Comparison of ENCODE assay signal across 20 mouse cellular contexts in genomic region chr7:95710088-95710487, GRCm38 (mm10).
DNase-seq lines count a peak whose midpoint lies in the region; ATAC-seq lines count a peak whose summit lies in the region.
"Had no signal": no experiment of that assay in that cellular context is flagged by ENCODE, and none has a peak within 500 bp of the region (broad histone marks: within the 10 kb centered on the region; RNA-seq: fewer than 3 reads in every experiment).

No protein-coding gene starts in this region.

- no peaks in the 10 kb centered on the region for H3K36me3 ChIP-seq in midbrain, embryonic 11.5 days (ENCODE audit: control insufficient read depth, insufficient read depth, low read length)
- no peaks in the 10 kb centered on the region for H3K36me3 ChIP-seq in midbrain, embryonic 16.5 days (ENCODE audit: control insufficient read depth, insufficient read depth, low read length)
- H3K36me3 ChIP-seq: G1E had no signal

- no peaks in the 10 kb centered on the region for H3K4me1 ChIP-seq in midbrain, embryonic 11.5 days (ENCODE audit: control insufficient read depth, insufficient read depth, low read length)
- H3K4me1 ChIP-seq in midbrain, embryonic 16.5 days (ENCODE audit: control insufficient read depth, insufficient read depth, low read length), result no peaks in the 10 kb centered on the region

- intact Hi-C loops in gastrocnemius, postnatal 14 days (cut with DNase I; ENCODE audit: low total_unique reads), result no loop called here

- H3K9ac ChIP-seq in midbrain, embryonic 11.5 days (ENCODE audit: low read length), result no peak overlapping the region
- no peak overlapping the region for H3K9ac ChIP-seq in midbrain, embryonic 16.5 days (ENCODE audit: low read depth, low read length)

- no peak overlapping the region for H3K4me3 ChIP-seq in midbrain, embryonic 11.5 days (ENCODE audit: low read depth, low read length)
- no peak overlapping the region for H3K4me3 ChIP-seq in midbrain, embryonic 16.5 days (ENCODE audit: low read depth, low read length)

- no peak for ATAC-seq in midbrain, embryonic 11.5 days (ENCODE audit: low FRiP score)
- no peak for ATAC-seq in midbrain, embryonic 16.5 days
- ATAC-seq: activated CD4-positive, CD25-positive, alpha-beta regulatory T cell, adult 4 months; CD4-positive, CD25-positive, alpha-beta regulatory T cell, adult 4 months; Patski had no signal

- peak; percentile 59 for DNase-seq in midbrain, embryonic 11.5 days (ENCODE audit: low spot score, missing footprints)
- peak; percentile 63 for DNase-seq in brain, adult 2 months (ENCODE audit: low read depth, low spot score)
- no peak for DNase-seq in gastrocnemius, postnatal 14 days
- DNase-seq: adrenal gland, adult 2 months; adrenal gland, adult 8-10 months; adrenal gland, postnatal 10 days; adrenal gland, postnatal 14 days; adrenal gland, postnatal 25 days; adrenal gland, postnatal 36 days; B cell, adult 2 months; cerebellum, adult 11 months; cerebellum, adult 11-12 months; cerebellum, adult 18-20 months; cerebellum, adult 2 months had no signal

- H3K27ac ChIP-seq in midbrain, embryonic 11.5 days (ENCODE audit: low read depth, low read length), result no peak overlapping the region
- H3K27ac ChIP-seq in midbrain, embryonic 16.5 days (ENCODE audit: low read length), result no peak overlapping the region

- 84% methylated on average over 7 of the region's 7 CpGs for whole genome bisulfite sequencing in midbrain, embryonic 11.5 days
- WGBS in midbrain, embryonic 16.5 days, result 74% methylated on average over 7 of the region's 7 CpGs

- no peaks in the 10 kb centered on the region for H3K27me3 ChIP-seq in midbrain, embryonic 11.5 days (ENCODE audit: control insufficient read depth, insufficient read depth, low read length)
- no peaks in the 10 kb centered on the region for H3K27me3 ChIP-seq in midbrain, embryonic 16.5 days (ENCODE audit: control insufficient read depth, insufficient read depth, low read depth, low read length)
- H3K27me3 ChIP-seq: CH12.LX, Patski had no signal

- no peak overlapping the region for H3K4me2 ChIP-seq in midbrain, embryonic 11.5 days
- no peak overlapping the region for H3K4me2 ChIP-seq in midbrain, embryonic 16.5 days (ENCODE audit: low read length)

- no peaks in the 10 kb centered on the region for H3K9me3 ChIP-seq in midbrain, embryonic 11.5 days (ENCODE audit: control insufficient read depth, low read length)
- no peaks in the 10 kb centered on the region for H3K9me3 ChIP-seq in midbrain, embryonic 16.5 days (replicated peaks; ENCODE audit: control insufficient read depth, low read length, poor library complexity, severe bottlenecking)
